In genomic region chr8:103413589-103414575, GRCm38 (mm10) we compare ENCODE assay signal across 13 mouse cellular contexts.
DNase-seq lines count a peak whose midpoint lies in the region; ATAC-seq and TF ChIP-seq lines count a peak whose summit lies in the region.
"Had no signal": no experiment of that assay in that cellular context is flagged by ENCODE, and none has a peak within 500 bp of the region (broad histone marks: within the 10 kb centered on the region; RNA-seq: fewer than 3 reads in every experiment).

No protein-coding gene starts in this region.

- TF ChIP-seq POLR2A in kidney, adult 2 months (IDR thresholded peaks at IDR 0.05; ENCODE audit: low read depth, low read length): no peak

- no peak overlapping the region for H3K27ac ChIP-seq in kidney, adult 2 months (ENCODE audit: insufficient read depth, low read depth, low read length)
- H3K27ac ChIP-seq in intestine, embryonic 15.5 days: peak overlapping the region; percentile 23; the same call in 1 of the 2 replicates
- H3K27ac ChIP-seq in liver, embryonic 15.5 days (replicated peaks): no peak overlapping the region
- H3K27ac ChIP-seq: forebrain, embryonic 15.5 days had no signal

- ATAC-seq in intestine, embryonic 15.5 days: peak; percentile 85
- 0 out of 2 replicates have a peak, but pooled peaks have one; percentile 34 for ATAC-seq in liver, embryonic 15.5 days (ENCODE audit: insufficient read depth)
- ATAC-seq: forebrain, embryonic 15.5 days had no signal

- H3K4me2 ChIP-seq in intestine, embryonic 15.5 days (replicated peaks): no peak overlapping the region
- no peak overlapping the region for H3K4me2 ChIP-seq in liver, embryonic 15.5 days
- H3K4me2 ChIP-seq: forebrain, embryonic 15.5 days; heart, embryonic 11.5 days had no signal

- WGBS in kidney, adult 2 months: 50% methylated on average over 11 of the region's 11 CpGs
- WGBS in intestine, embryonic 15.5 days: 52% methylated on average over 11 of the region's 11 CpGs
- WGBS in liver, embryonic 15.5 days (ENCODE audit: insufficient replicate concordance): 56% methylated on average over 11 of the region's 11 CpGs

- H3K9me3 ChIP-seq in intestine, embryonic 15.5 days: no peaks in the 10 kb centered on the region
- H3K9me3 ChIP-seq in liver, embryonic 15.5 days (replicated peaks): no peaks in the 10 kb centered on the region
- H3K9me3 ChIP-seq: forebrain, embryonic 15.5 days had no signal

- no peak for TF ChIP-seq CTCF in kidney, adult 2 months (conservative IDR thresholded peaks at IDR 0.05; ENCODE audit: insufficient read depth, insufficient read length, low read depth, low read length)

- H3K36me3 ChIP-seq in kidney, adult 2 months (ENCODE audit: control insufficient read depth, insufficient read depth, low read length): no peaks in the 10 kb centered on the region
- H3K36me3 ChIP-seq in intestine, embryonic 15.5 days: no peaks in the 10 kb centered on the region
- no peaks in the 10 kb centered on the region for H3K36me3 ChIP-seq in liver, embryonic 15.5 days (replicated peaks)
- H3K36me3 ChIP-seq: forebrain, embryonic 15.5 days had no signal

- H3K4me3 ChIP-seq in kidney, adult 2 months (ENCODE audit: insufficient read depth, low read depth, low read length): no peak overlapping the region
- H3K4me3 ChIP-seq in intestine, embryonic 15.5 days (replicated peaks): no peak overlapping the region
- H3K4me3 ChIP-seq in liver, embryonic 15.5 days (replicated peaks): no peak overlapping the region
- H3K4me3 ChIP-seq: forebrain, embryonic 15.5 days had no signal

- peak; percentile 29 for DNase-seq in kidney, adult 2 months
- no peak for DNase-seq in kidney, adult 18-20 months
- DNase-seq in adipocyte (ENCODE audit: low spot score): peak; percentile 95
- no peak for DNase-seq in spleen, postnatal 36 days (ENCODE audit: low spot score in 2 of 2)
- DNase-seq in cerebellum, adult 11-12 months: no peak
- DNase-seq in T-cell, adult 2 months (ENCODE audit: low spot score): no peak
- DNase-seq: cerebellum, adult 9-11 months; left cerebral cortex, postnatal 4 days; right cerebral cortex, adult 18-20 months had no signal

- H3K27me3 ChIP-seq in kidney, adult 2 months (replicated peaks; ENCODE audit: control insufficient read depth, insufficient read depth, low read length): no peaks in the 10 kb centered on the region
- H3K27me3 ChIP-seq in intestine, embryonic 15.5 days (replicated peaks): no peaks in the 10 kb centered on the region
- H3K27me3 ChIP-seq in liver, embryonic 15.5 days: no peaks in the 10 kb centered on the region
- H3K27me3 ChIP-seq: forebrain, embryonic 15.5 days had no signal

- 0 out of 2 replicates have a peak, but pooled peaks cover 5% of the 10 kb centered on the region for H3K4me1 ChIP-seq in kidney, adult 2 months (ENCODE audit: control insufficient read depth, insufficient read depth, low read length)
- peaks cover 6% of the 10 kb centered on the region for H3K4me1 ChIP-seq in intestine, embryonic 15.5 days (replicated peaks)
- no peaks in the 10 kb centered on the region; the same call in 1 of the 2 replicates for H3K4me1 ChIP-seq in liver, embryonic 15.5 days (replicated peaks)
- H3K4me1 ChIP-seq: forebrain, embryonic 15.5 days had no signal

- no peak overlapping the region for H3K9ac ChIP-seq in intestine, embryonic 15.5 days
- no peak overlapping the region for H3K9ac ChIP-seq in liver, embryonic 15.5 days
- H3K9ac ChIP-seq: forebrain, embryonic 15.5 days had no signal

Comparison
In these comparisons a context has a peak if more than half of its experiments do, and no peak if none do; other contexts are left out.
1. DNase-seq: peak in kidney, adult 2 months (single experiment) and adipocyte (single experiment); none in kidney, adult 18-20 months (single experiment), spleen, postnatal 36 days (0 of 2), cerebellum, adult 11-12 months (single experiment) and T-cell, adult 2 months (single experiment).